Mouse (Mus musculus): ENCODE data around the gene Dap.

DNA sequence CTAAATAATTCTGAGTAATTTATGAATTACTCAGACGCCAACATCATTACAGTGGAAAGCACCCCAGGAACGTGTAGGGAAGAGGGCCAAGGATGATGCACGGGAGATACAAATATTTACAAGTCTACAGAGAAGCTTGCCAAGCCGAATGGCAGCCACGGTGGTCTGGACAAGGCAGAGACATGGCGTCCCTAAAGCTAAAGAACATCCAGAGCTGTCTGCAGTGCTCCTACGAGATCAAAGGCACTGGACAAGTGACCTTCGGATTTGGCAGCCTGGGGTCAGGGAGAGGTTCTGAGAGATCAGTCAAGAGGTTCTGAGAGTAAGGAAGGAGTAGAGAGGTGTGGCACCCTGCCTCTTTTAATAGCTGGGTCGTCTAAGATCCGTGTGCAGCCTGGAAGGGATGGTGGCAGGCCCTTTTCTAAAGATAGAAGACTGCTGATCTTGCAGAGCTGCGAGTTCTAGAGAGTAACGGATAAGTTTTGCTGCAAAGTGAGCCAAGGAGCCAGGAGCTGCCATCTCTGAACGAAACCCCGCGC lies 449 bp upstream of the Dap start:
- TF ChIP-seq CTCF (IDR thresholded peaks at IDR 0.05): no peak
- no peak for TF ChIP-seq EP300 (IDR thresholded peaks at IDR 0.05)

Data from lung, postnatal 0 days (tissue).